Mouse (Mus musculus): ENCODE data around the gene Tbx1.

Gene Tbx1

GRCm38 (mm10) chr16:18622916-18623750, 32.7 kb upstream of the Tbx1 start:
- no peak for DNase-seq (ENCODE audit: extremely low read depth, low read depth)

GRCm38 (mm10) chr16:18622019-18622418, 31.5 kb upstream of the Tbx1 start, which contains the start of gene Gp1bb:
TSS of gene Gp1bb (minus strand) at chr16:18622403.
- DNase-seq (ENCODE audit: extremely low read depth, low read depth) = no peak

- no peak for DNase-seq (ENCODE audit: extremely low read depth, low read depth)
Measured at GRCm38 (mm10) chr16:18621362-18622001, 31.0 kb upstream of the Tbx1 start.

GRCm38 (mm10) chr16:18620601-18621361, 30.3 kb upstream of the Tbx1 start:
- DNase-seq (ENCODE audit: extremely low read depth, low read depth) = no peak

GRCm38 (mm10) chr16:18620201-18620600, 29.7 kb upstream of the Tbx1 start:
- no peak for DNase-seq (ENCODE audit: extremely low read depth, low read depth)

GRCm38 (mm10) chr16:18619110-18619509, 28.6 kb upstream of the Tbx1 start:
- no peak for DNase-seq (ENCODE audit: extremely low read depth, low read depth)

- DNase-seq (ENCODE audit: extremely low read depth, low read depth) = no peak
Measured at GRCm38 (mm10) chr16:18618297-18618696, 27.8 kb upstream of the Tbx1 start.

GRCm38 (mm10) chr16:18617370-18618065, 27.0 kb upstream of the Tbx1 start:
- peak; percentile 57 for DNase-seq (ENCODE audit: extremely low read depth, low read depth)

- DNase-seq (ENCODE audit: extremely low read depth, low read depth) = no peak
Measured at GRCm38 (mm10) chr16:18613301-18613700, 22.8 kb upstream of the Tbx1 start.

- DNase-seq (ENCODE audit: extremely low read depth, low read depth) = no peak
Measured at GRCm38 (mm10) chr16:18611752-18612151, 21.3 kb upstream of the Tbx1 start.

- no peak for DNase-seq (ENCODE audit: extremely low read depth, low read depth)
Measured at GRCm38 (mm10) chr16:18609099-18609498, 18.6 kb upstream of the Tbx1 start.

GRCm38 (mm10) chr16:18608226-18608625, 17.8 kb upstream of the Tbx1 start:
- DNase-seq (ENCODE audit: extremely low read depth, low read depth) = no peak

GRCm38 (mm10) chr16:18605705-18606104, 15.2 kb upstream of the Tbx1 start:
- no peak for DNase-seq (ENCODE audit: extremely low read depth, low read depth)

GRCm38 (mm10) chr16:18604267-18604701, 13.8 kb upstream of the Tbx1 start:
- DNase-seq (ENCODE audit: extremely low read depth, low read depth) = no peak

GRCm38 (mm10) chr16:18601447-18601846, 11.0 kb upstream of the Tbx1 start:
- DNase-seq (ENCODE audit: extremely low read depth, low read depth) = no peak

GRCm38 (mm10) chr16:18598006-18598405, 7.5 kb upstream of the Tbx1 start:
- no peak for DNase-seq (ENCODE audit: extremely low read depth, low read depth)

- DNase-seq (ENCODE audit: extremely low read depth, low read depth) = no peak
Measured at GRCm38 (mm10) chr16:18596255-18596654, 5.8 kb upstream of the Tbx1 start.

GRCm38 (mm10) chr16:18593930-18594329, 3.5 kb upstream of the Tbx1 start:
- no peak for DNase-seq (ENCODE audit: extremely low read depth, low read depth)

GRCm38 (mm10) chr16:18591047-18592018, 862 bp upstream of the Tbx1 start:
- no peak for DNase-seq (ENCODE audit: extremely low read depth, low read depth)

- DNase-seq (ENCODE audit: extremely low read depth, low read depth) = no peak
Measured at GRCm38 (mm10) chr16:18589080-18589621, 1.3 kb downstream of the Tbx1 start.
